ENCODE assay signal across 21 mouse cellular contexts in the genomic region with DNA sequence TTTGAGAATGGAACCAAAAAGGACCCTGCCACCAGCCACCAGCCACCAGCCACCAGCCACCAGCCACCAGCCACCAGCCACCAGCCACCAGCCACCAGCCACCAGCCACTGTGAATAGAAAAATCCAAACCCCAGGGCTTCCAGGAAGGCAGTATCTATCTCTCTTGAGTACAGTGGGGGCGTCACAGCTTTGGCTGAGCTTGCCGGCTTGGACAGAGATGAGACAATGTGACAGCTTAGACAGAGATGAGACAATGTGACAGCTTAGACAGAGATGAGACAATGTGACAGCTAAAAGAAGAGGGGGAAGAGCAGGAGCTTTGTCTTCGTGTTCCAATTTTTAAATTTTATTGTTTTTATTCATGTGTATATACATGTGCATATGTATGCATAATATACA. TPM values are rescaled to one million over a fixed set of nuclear protein-coding genes. Genes with fewer than 3 reads are reported as not detected.
DNase-seq lines count a peak whose midpoint lies in the region; ATAC-seq lines count a peak whose summit lies in the region.
"Had no signal": no experiment of that assay in that cellular context is flagged by ENCODE, and none has a peak within 500 bp of the region (broad histone marks: within the 10 kb centered on the region; RNA-seq: fewer than 3 reads in every experiment).

No protein-coding gene starts in this region.

- H3K4me1 ChIP-seq in hindbrain, embryonic 10.5 days (replicated peaks), result peaks cover 45% of the 10 kb centered on the region
- no peaks in the 10 kb centered on the region for H3K4me1 ChIP-seq in hindbrain, embryonic 14.5 days (replicated peaks; ENCODE audit: control insufficient read depth, insufficient read depth, low read length)

- H3K4me3 ChIP-seq in hindbrain, embryonic 10.5 days, result no peak overlapping the region
- H3K4me3 ChIP-seq in hindbrain, embryonic 14.5 days (replicated peaks; ENCODE audit: low read length), result no peak overlapping the region
- H3K4me3 ChIP-seq: forebrain, embryonic 10.5 days; forebrain, embryonic 13.5 days; gastrocnemius, adult 2 months; hindbrain, embryonic 13.5 days had no signal

- no peak overlapping the region for H3K4me2 ChIP-seq in hindbrain, embryonic 14.5 days (replicated peaks)
- H3K4me2 ChIP-seq: forebrain, embryonic 13.5 days; heart, embryonic 11.5 days; hindbrain, embryonic 13.5 days had no signal

- DNase-seq in hindbrain, embryonic 10.5 days (ENCODE audit: low spot score), result no peak
- DNase-seq in hindbrain, embryonic 14.5 days (ENCODE audit: low spot score), result no peak
- DNase-seq in lung, postnatal 10 days, result peak; percentile 81
- no peak for DNase-seq in lung, adult 18-20 months
- peak; percentile 16 for DNase-seq in thymus, postnatal 4 days
- no peak for DNase-seq in thymus, postnatal 0 days (ENCODE audit: low spot score)
- DNase-seq: adrenal gland, adult 8-10 months; adrenal gland, postnatal 25 days; cerebellum, adult 11-12 months; cerebellum, adult 8-10 months; cerebellum, postnatal 10 days; cerebellum, postnatal 36 days; forebrain, postnatal 0 days; gastrocnemius, adult 2 months; gastrocnemius, postnatal 14 days had no signal

- ATAC-seq in hindbrain, embryonic 14.5 days (ENCODE audit: low FRiP score), result no peak
- ATAC-seq: activated CD4-positive, CD25-positive, alpha-beta regulatory T cell, adult 4 months; forebrain, embryonic 13.5 days; forebrain, postnatal 0 days; hindbrain, postnatal 0 days had no signal

- no peak overlapping the region for H3K9ac ChIP-seq in hindbrain, embryonic 14.5 days
- H3K9ac ChIP-seq: forebrain, embryonic 13.5 days; forebrain, postnatal 0 days; hindbrain, embryonic 13.5 days had no signal

- H3K9me3 ChIP-seq in hindbrain, embryonic 10.5 days, result 0 out of 2 replicates have a peak, but pooled peaks cover 6% of the 10 kb centered on the region
- no peaks in the 10 kb centered on the region for H3K9me3 ChIP-seq in hindbrain, embryonic 14.5 days (ENCODE audit: control insufficient read depth, low read length)
- H3K9me3 ChIP-seq: forebrain, embryonic 10.5 days; forebrain, embryonic 13.5 days; hindbrain, embryonic 13.5 days had no signal

- WGBS in hindbrain, embryonic 10.5 days, result 78% methylated on average over 3 of the region's 3 CpGs
- WGBS in hindbrain, embryonic 14.5 days, result 69% methylated on average over 3 of the region's 3 CpGs

- peak overlapping the region; percentile 36; the same call in 1 of the 2 replicates for H3K27ac ChIP-seq in hindbrain, embryonic 10.5 days
- no peak overlapping the region for H3K27ac ChIP-seq in hindbrain, embryonic 14.5 days
- H3K27ac ChIP-seq: forebrain, embryonic 13.5 days; gastrocnemius, adult 2 months; hindbrain, embryonic 13.5 days; hindbrain, postnatal 0 days had no signal

- H3K36me3 ChIP-seq in hindbrain, embryonic 10.5 days, result peaks cover 6% of the 10 kb centered on the region; the same call in 1 of the 2 replicates
- H3K36me3 ChIP-seq in hindbrain, embryonic 14.5 days (replicated peaks; ENCODE audit: control insufficient read depth, insufficient read depth), result no peaks in the 10 kb centered on the region
- H3K36me3 ChIP-seq: hindbrain, embryonic 13.5 days had no signal

- H3K27me3 ChIP-seq in hindbrain, embryonic 10.5 days (ENCODE audit: insufficient read depth, poor library complexity, severe bottlenecking), result no peaks in the 10 kb centered on the region
- no peaks in the 10 kb centered on the region for H3K27me3 ChIP-seq in hindbrain, embryonic 14.5 days (ENCODE audit: control insufficient read depth, insufficient read depth, low read length)
- H3K27me3 ChIP-seq: forebrain, embryonic 13.5 days; hindbrain, embryonic 13.5 days had no signal

RNA-seq across cellular contexts. Expression of a gene that starts 49.2 kb away (rescaled TPM):
- 6.0 and 6.9 TPM in 2 replicates for polyA plus RNA-seq in hindbrain, embryonic 10.5 days (2016; fragmentation: Nextera tagmentation; extraction: Ambion mirVana)
- polyA plus RNA-seq in hindbrain, embryonic 14.5 days (2014; fragmentation: Nextera tagmentation; extraction: Ambion mirVana), result 2.7 and 4.4 TPM in 2 replicates
- 1.9 and 3.3 TPM in 2 replicates for polyA plus RNA-seq in thymus, postnatal 0 days (2015; fragmentation: Nextera tagmentation; extraction: Ambion mirVana)

Comparison
In these comparisons a context has a peak if more than half of its experiments do, and no peak if none do; other contexts are left out.
1. DNase-seq: peak in lung, postnatal 10 days (single experiment) and thymus, postnatal 4 days (single experiment); none in hindbrain, embryonic 10.5 days (single experiment), hindbrain, embryonic 14.5 days (single experiment), lung, adult 18-20 months (0 of 2) and thymus, postnatal 0 days (single experiment).